Mouse (Mus musculus) liver, adult 2 months (tissue): Measurements from ENCODE around the gene Mthfd1l. TPM values are rescaled to one million over a fixed set of nuclear protein-coding genes. Genes with fewer than 3 reads are reported as not detected.

ENCODE experiments used
- DNase-seq: peaks from one replicate; pipeline ENCODE4 v3.0.0-alpha.2; 2011; ENCODE audit warnings: low read depth, low spot score; ENCODE audit errors: extremely low read depth
- H3K27ac ChIP-seq: fragments of 200-500 bp; replicated peaks from 2 replicates; pipeline ENCODE4 v1.5.1; 2012; ENCODE audit warnings: low read depth, mild to moderate bottlenecking, control low read depth, inconsistent platforms, low read length; ENCODE audit not compliant: insufficient read depth
- H3K27me3 ChIP-seq: fragments of 200-500 bp; 2 replicates; pipeline ENCODE4 v1.6.1; 2012; ENCODE audit warnings: mild to moderate bottlenecking, moderate library complexity, low read length, inconsistent platforms; ENCODE audit not compliant: control insufficient read depth, insufficient read depth
- H3K36me3 ChIP-seq: fragments of 200-500 bp; 2 replicates; pipeline ENCODE4 v1.6.1; 2012; ENCODE audit warnings: low read length, inconsistent platforms; ENCODE audit not compliant: control insufficient read depth, insufficient read depth
- H3K4me1 ChIP-seq: fragments of 200-500 bp; 2 replicates; pipeline ENCODE4 v1.6.1; 2011; ENCODE audit warnings: low read length; ENCODE audit not compliant: control insufficient read depth, insufficient read depth
- H3K4me3 ChIP-seq: fragments of 200-500 bp; 2 replicates; pipeline ENCODE4 v1.5.1; 2011; ENCODE audit warnings: low read depth, mild to moderate bottlenecking, control low read depth, low read length, moderate library complexity; ENCODE audit not compliant: insufficient read depth
- H3K79me2 ChIP-seq: fragments of 200-500 bp; 2 replicates; pipeline ENCODE4 v1.6.1; 2012; ENCODE audit warnings: inconsistent platforms, mild to moderate bottlenecking, low read length, moderate library complexity; ENCODE audit not compliant: control insufficient read depth, insufficient read depth
- H3K9ac ChIP-seq: fragments of 200-500 bp; 2 replicates; pipeline ENCODE4 v1.6.1; 2012; ENCODE audit warnings: low read depth, mild to moderate bottlenecking, control low read depth, inconsistent platforms, low read length
- CTCF ChIP-seq: fragments of 200-500 bp; IDR thresholded peaks from 2 replicates; pipeline ENCODE4 v1.5.1; 2011; ENCODE audit warnings: low read depth, low read length, control low read depth
- POLR2A ChIP-seq: fragments of 200-500 bp; IDR thresholded peaks from 2 replicates; pipeline ENCODE4 v1.6.1; 2011; ENCODE audit warnings: low read length, control low read depth; ENCODE audit not compliant: insufficient read depth; ENCODE audit errors: extremely low read depth
- WGBS: fragments of 180-500 bp; shearing (Covaris S2); methylation state at CpG from one replicate; pipeline ENCODE4 v1.1.7; 2018; 5-methylcytosine and 5-hydroxymethylcytosine counted together
- polyA plus RNA-seq: library from polyadenylated mRNA; depleted of rRNA; stranded (reverse); fragments of >200 nt; gene quantifications from 2 replicates; pipeline ENCODE4 v1.2.3, GENCODE M21; 2012; rRNA removed
- total RNA-seq: library from RNA; depleted of rRNA; stranded (reverse); fragments of >200 nt; gene quantifications from 2 replicates; pipeline ENCODE4 v1.2.3, GENCODE M21; 2014; rRNA removed

The Mthfd1l gene
- total and polyA plus RNA-seq, 2 experiments = 0.31 to 1.0 TPM

GRCm38 (mm10) chr10:4209040-4209439 is 236.1 kb downstream of the Mthfd1l start:
- no peak for DNase-seq
- Histone ChIP-seq H3K27ac (no peak overlapping the region), H3K27me3 (no peaks in the 10 kb centered on the region), H3K4me1 (no peaks in the 10 kb centered on the region), H3K4me3 (no peak overlapping the region), H3K9ac (no peak overlapping the region), H3K36me3 (no peaks in the 10 kb centered on the region), H3K79me2 (no peaks in the 10 kb centered on the region)
- TF ChIP-seq POLR2A (no peak), CTCF (no peak)
- 90% methylated on average over 15 of the region's 15 CpGs for WGBS

GRCm38 (mm10) chr10:4210313-4211066 is 237.6 kb downstream of the Mthfd1l start:
- WGBS = 41% methylated on average over 24 of the region's 24 CpGs
- no peaks in the 10 kb centered on the region for H3K27me3 ChIP-seq
- no peak overlapping the region for H3K9ac ChIP-seq
- no peak overlapping the region for H3K27ac ChIP-seq
- H3K4me1 ChIP-seq = no peaks in the 10 kb centered on the region
- no peaks in the 10 kb centered on the region for H3K36me3 ChIP-seq
- no peaks in the 10 kb centered on the region for H3K79me2 ChIP-seq
- no peak overlapping the region for H3K4me3 ChIP-seq
- TF ChIP-seq POLR2A (no peak), CTCF (no peak)
- DNase-seq = no peak

- TF ChIP-seq POLR2A (no peak), CTCF (no peak)
- Histone ChIP-seq H3K27me3 (no peaks in the 10 kb centered on the region), H3K4me3 (no peak overlapping the region), H3K27ac (no peak overlapping the region), H3K9ac (no peak overlapping the region), H3K79me2 (no peaks in the 10 kb centered on the region), H3K4me1 (no peaks in the 10 kb centered on the region), H3K36me3 (no peaks in the 10 kb centered on the region)
- DNase-seq = no peak
- 84% methylated on average over 4 of the region's 4 CpGs for WGBS
Measured at GRCm38 (mm10) chr10:4211067-4211447, 238.1 kb downstream of the Mthfd1l start.

Other genes with a start within 250 kb of the Mthfd1l start
- 4.0 and 6.0 TPM in 2 replicates for gene Plekhg1, start 232.8 kb upstream of the Mthfd1l start, total RNA-seq
- gene Plekhg1, start 232.8 kb upstream of the Mthfd1l start, polyA plus RNA-seq = 0.77 and 1.2 TPM in 2 replicates